Mouse (Mus musculus) large intestine, adult 2 months (tissue): ENCODE measurements around the gene Hist1h2af. TPM values are rescaled to one million over a fixed set of nuclear protein-coding genes. Genes with fewer than 3 reads are reported as not detected.
"Not testable (repeated sequence)": the region's sequence is repeated elsewhere in the genome, so short reads cannot be mapped to it uniquely, and the experiment has no call there.

Experiments used
- DNase-seq: peaks from one replicate; pipeline ENCODE4 v3.0.0-alpha.2; 2012; ENCODE audit warnings: low read depth, low spot score
- WGBS: fragments of 180-500 bp; shearing (Covaris S2); methylation state at CpG from one replicate; pipeline ENCODE4 v1.1.7; 2018; 5-methylcytosine and 5-hydroxymethylcytosine counted together
- polyA plus RNA-seq: library from polyadenylated mRNA; depleted of rRNA; stranded (reverse); fragments of >200 nt; gene quantifications from 2 replicates; pipeline ENCODE4 v1.2.3, GENCODE M21; 2012

Hist1h2af gene
- polyA plus RNA-seq, 1 experiment, result 64.4 TPM

- WGBS, result 13% methylated on average over 9 of the region's 9 CpGs
- no peak for DNase-seq
These were observed 1.2 kb upstream of the Hist1h2af start for GRCm38 (mm10) chr13:23532262-23533075.

- 1% methylated on average over 15 of the region's 15 CpGs for WGBS
- DNase-seq, result no peak
These were observed 844 bp downstream of the Hist1h2af start for GRCm38 (mm10) chr13:23534368-23535131.

DNA sequence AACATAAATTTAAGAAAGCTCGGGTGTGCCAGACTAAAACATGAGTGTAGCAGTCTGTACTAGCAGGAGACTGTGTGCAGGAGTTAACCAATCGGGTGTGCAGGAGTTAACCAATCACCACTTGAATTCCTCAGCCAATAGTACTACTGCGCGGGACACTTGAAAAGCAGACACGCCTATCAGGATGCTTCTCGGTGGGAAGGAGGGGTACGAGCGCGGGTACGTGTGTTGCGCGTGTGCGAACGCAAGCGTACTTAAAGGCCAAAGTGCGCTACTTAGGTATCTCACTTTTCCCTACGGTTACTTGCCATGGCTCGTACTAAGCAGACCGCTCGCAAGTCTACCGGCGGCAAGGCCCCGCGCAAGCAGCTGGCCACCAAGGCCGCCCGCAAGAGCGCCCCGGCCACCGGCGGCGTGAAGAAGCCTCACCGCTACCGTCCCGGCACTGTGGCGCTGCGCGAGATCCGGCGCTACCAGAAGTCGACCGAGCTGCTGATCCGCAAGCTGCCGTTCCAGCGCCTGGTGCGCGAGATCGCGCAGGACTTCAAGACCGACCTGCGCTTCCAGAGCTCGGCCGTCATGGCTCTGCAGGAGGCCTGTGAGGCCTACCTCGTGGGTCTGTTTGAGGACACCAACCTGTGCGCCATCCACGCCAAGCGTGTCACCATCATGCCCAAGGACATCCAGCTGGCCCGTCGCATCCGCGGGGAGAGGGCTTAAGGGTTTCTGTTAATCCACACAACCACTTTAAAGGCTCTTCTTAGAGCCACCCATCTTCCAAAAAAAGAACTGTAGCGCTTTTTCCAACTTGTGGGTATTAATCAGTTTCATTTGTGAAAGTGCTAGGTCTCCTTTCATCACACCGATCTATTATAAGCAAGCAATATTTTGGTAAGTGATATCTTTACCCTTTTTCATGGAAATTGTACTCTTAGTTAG, 1.7 kb downstream of the Hist1h2af start, which contains the start of gene Hist1h3g:
TSS of gene Hist1h3g (plus strand) at position 286 of the 939 bp plus-strand sequence.
- WGBS, result under 1% methylated on average over 47 of the region's 62 CpGs
- not testable (repeated sequence) for DNase-seq

DNA sequence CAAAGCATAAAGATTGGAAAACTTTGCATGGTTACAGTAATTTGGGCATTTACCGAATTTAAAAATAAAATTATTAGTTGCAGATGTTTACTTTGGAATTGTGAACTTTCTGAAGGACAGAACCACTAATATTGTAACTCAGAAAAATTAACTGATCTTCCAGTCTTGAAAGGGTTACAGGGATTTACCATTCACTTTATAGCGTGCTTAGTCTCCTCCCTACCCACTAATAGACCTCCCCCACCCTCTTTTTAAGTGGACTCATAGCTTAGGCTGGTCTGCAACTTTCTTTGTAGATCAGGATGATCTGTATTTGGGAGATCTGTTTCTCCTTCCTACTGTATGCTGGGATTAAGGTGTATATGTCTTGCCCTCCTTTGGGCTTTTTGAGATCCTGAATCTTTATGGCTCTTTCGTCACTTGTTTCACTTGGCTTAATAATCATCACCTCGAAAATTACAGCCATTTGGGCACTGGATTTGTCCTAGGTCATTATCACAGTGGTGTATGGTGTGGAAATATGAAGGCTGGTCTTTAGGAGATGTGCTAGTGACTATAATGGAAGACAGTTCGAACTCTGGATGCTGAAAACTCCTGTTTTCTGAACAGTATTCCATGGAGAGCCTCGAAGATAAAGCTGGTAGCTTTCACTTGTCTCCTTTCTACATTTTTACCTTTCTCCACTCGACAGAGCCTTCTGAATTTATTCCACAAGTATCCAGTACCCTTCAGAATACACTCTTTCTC, 2.5 kb downstream of the Hist1h2af start:
- no peak for DNase-seq
- 15% methylated on average over 7 of the region's 7 CpGs for WGBS

- 56% methylated on average over 3 of the region's 3 CpGs for whole genome bisulfite sequencing
- DNase-seq, result no peak
These were observed 3.5 kb downstream of the Hist1h2af start for GRCm38 (mm10) chr13:23537006-23537710.

DNA sequence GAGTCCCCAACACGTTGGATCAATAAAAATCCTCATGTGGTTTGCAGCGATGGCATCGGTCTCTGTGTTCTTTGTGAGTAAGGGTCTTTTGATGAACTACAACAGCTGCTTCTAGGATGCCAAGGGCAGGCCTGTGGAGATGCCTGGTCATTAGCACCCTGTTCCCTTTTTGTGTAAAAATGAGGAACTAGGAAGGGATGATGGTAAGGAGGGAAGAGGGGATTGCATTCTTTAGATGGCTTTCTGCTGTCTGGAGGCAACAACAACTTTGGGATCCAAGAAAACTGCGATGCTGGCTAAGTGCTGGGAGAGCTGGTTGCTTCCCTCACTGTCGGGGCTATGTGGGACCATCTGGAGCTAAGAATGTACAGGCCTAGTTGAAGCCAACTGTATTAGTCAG, 4.5 kb downstream of the Hist1h2af start:
- DNase-seq, result no peak
- WGBS, result 81% methylated on average over 5 of the region's 5 CpGs

- 58% methylated on average over 1 of the region's 1 CpGs for WGBS
- DNase-seq, result not testable (repeated sequence)
These were observed 6.1 kb downstream of the Hist1h2af start for GRCm38 (mm10) chr13:23539821-23540220.

GRCm38 (mm10) chr13:23541497-23541896, 7.8 kb downstream of the Hist1h2af start:
- DNase-seq, result no peak
- 88% methylated on average over 3 of the region's 3 CpGs for WGBS

GRCm38 (mm10) chr13:23542225-23542980, 8.7 kb downstream of the Hist1h2af start:
- DNase-seq, result not testable (repeated sequence)
- WGBS, result 14% methylated on average over 3 of the region's 3 CpGs

DNA sequence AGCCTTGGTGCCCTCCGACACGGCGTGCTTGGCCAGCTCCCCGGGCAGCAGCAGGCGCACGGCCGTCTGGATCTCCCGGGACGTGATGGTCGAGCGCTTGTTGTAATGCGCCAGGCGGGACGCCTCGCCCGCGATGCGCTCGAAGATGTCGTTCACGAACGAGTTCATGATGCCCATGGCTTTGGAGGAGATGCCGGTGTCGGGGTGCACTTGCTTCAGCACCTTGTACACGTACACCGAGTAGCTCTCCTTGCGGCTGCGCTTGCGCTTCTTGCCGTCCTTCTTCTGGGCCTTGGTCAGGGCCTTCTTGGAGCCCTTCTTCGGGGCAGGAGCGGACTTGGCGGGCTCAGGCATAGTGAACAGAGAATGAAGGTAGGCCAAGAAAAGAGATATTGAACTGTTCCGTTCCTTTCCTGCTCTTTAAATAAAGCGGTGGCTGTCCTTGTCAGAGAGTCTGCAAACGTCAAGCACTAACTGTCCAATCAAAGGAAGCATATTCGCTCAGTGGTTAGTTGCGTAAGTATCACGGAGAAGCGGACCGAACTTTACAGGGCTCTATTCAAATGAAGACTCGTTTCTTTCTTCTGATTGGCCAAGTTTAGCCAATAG, 9.4 kb downstream of the Hist1h2af start, which contains the start of gene Hist1h2bh:
TSS of gene Hist1h2bh (minus strand) at position 394 of the 609 bp plus-strand sequence.
- WGBS, result under 1% methylated on average over 39 of the region's 42 CpGs

DNA sequence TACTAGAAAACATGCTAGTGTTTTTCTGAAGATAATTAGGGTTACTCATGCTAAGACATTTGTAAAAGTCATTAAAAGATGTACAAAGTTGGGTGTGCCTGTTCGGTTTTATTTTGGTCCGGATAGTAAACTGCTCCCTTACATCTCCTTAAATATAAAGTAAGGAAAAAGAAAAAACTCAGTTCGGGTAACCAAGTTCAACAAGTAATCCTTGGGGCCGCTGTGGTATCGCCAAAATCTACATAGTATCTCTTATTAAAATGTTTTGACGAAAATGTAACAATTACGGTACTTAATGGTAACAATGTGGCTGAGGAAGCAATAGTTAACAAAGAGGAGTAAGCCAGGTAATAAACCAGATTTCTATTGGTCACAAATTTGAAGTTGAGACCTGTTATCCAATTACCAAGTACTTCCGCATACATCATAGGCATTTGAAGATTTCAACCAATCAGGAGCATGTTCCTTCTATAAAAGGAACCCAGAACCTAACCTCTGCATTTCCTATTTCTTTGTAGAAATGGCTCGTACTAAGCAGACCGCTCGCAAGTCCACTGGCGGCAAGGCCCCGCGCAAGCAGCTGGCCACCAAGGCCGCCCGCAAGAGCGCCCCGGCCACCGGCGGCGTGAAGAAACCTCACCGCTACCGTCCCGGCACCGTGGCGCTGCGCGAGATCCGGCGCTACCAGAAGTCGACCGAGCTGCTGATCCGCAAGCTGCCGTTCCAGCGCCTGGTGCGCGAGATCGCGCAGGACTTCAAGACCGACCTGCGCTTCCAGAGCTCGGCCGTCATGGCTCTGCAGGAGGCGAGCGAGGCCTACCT, 10.5 kb downstream of the Hist1h2af start, which contains the start of gene Hist1h3f:
TSS of gene Hist1h3f (plus strand) at position 88 of the 822 bp plus-strand sequence.
- WGBS, result under 1% methylated on average over 33 of the region's 45 CpGs
- no peak for DNase-seq

More for the DNA sequence above, 9.4 kb downstream of the Hist1h2af start, which contains the start of gene Hist1h2bh:
- not testable (repeated sequence) for DNase-seq

- WGBS, result under 1% methylated on average over 13 of the region's 14 CpGs
- not testable (repeated sequence) for DNase-seq
These were observed 11.0 kb downstream of the Hist1h2af start for GRCm38 (mm10) chr13:23544787-23545120.

DNA sequence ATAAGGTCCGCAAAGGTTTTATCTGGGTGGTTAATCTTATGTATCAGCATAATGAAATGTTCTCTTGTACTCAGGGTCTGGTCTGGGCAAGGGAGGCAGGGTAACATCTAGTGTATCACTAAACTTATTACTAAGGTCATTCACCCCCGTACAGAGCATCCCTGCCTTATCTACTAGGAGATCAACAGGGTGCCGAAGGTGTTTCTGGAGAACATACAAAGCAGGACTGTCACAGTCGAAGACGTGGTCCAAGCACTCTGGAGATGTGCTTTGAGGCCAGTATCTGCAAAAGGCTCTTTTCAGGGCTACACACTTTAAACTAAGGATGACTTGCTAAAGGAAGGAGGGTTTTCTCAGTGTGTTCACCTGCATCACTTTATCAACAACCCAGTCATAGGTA, 13.0 kb downstream of the Hist1h2af start:
- 79% methylated on average over 5 of the region's 5 CpGs for WGBS
- no peak for DNase-seq

DNA sequence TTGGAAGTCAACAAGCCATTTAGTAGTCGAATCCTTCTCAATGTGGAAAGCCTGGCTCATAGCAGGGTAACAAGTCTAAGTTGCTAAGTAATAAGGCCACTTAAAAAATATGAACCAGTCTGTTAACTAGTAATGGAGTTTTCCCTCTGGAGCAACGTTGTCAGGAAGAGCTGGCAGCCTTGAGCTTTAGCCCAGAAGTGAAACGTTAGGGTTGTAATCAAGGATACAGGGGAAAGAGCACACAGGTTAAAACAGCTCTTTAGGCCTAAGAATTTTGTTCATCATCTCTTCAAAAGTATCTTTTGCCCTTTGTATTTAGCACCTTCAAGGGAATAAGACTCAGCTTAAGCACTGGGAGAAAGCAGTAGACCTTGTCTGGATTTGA, 17.0 kb downstream of the Hist1h2af start:
- 3% methylated on average over 3 of the region's 3 CpGs for WGBS
- no peak for DNase-seq

DNA sequence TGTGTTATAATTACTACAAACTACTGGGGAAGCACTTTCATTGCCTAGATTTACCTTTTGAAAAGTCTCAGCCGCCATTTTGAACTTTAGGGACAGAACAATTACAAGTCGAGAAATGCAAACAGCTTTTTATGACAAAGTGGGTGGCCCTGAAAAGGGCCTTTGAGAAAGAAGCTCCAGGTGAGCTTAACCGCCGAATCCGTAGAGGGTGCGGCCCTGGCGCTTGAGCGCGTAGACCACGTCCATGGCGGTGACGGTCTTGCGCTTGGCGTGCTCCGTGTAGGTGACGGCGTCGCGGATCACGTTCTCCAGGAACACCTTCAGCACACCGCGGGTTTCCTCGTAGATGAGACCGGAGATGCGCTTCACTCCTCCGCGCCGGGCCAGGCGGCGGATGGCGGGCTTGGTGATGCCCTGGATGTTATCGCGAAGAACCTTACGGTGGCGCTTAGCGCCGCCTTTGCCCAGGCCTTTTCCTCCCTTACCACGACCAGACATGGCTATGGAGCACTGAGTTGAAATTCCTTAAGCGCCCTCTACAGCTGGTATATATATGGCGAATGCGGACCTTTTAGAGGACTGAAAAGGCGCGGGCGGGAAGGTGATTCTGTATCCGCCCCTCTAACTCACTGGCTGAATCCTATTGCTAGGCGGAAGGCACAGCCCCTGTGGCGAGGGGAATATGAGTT, 17.6 kb downstream of the Hist1h2af start, which contains the start of gene Hist1h4f:
TSS of gene Hist1h4f (minus strand) at position 503 of the 689 bp plus-strand sequence.
- under 1% methylated on average over 47 of the region's 47 CpGs for WGBS
- DNase-seq, result not testable (repeated sequence)
